Mouse (Mus musculus) frontal cortex, adult 2 months (tissue): ENCODE measurements at regions not wholly inside any gene's neighbourhood (a gene's known extent, or its start where the extent isn't known, plus 50 kb on each side); places are given as distances from the start of the nearest gene placed in this dataset.

Source experiments
- DNase-seq, 2 experiments: peaks; one replicate each; pipeline ENCODE4 v3.0.0; 2022; ENCODE audit warnings: low spot score in 1 of 2; ENCODE audit errors: extremely low spot score in 1 of 2

DNA sequence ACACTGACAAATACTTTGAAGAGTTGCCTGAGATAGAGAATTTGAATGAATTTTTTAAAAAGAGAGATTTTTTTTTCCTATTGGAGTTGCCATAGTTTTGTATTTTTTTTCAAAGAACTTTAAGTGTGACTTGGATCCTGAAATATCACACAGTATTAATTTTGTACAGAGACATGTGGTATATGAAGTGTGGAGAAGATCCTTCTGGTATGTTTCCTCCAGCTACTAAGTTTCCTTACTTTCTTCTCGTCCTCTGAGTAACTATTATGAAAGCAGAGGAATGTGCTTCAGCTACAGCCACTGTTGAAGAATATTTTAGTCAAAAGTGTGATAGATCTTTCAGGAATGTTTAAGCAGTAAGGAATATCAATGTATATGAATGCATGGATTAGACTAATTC lies 241.5 kb upstream of the Npsr1 start:
- DNase-seq, result peak in 1 of 2 experiments; percentile 33
